Mouse (Mus musculus): ENCODE data around the gene Tnip2.

Tnip2 gene

GRCm38 (mm10) chr5:34513466-34514217, at the start of gene Tnip2:
Gene Tnip2, minus strand, starts transcription at chr5:34513991.
- peak; percentile 96 for DNase-seq (ENCODE audit: low spot score)

GRCm38 (mm10) chr5:34551821-34552220, 38.0 kb upstream of the Tnip2 start:
- DNase-seq (ENCODE audit: low spot score) = no peak

GRCm38 (mm10) chr5:34550251-34550650, 36.5 kb upstream of the Tnip2 start:
- DNase-seq (ENCODE audit: low spot score) = no peak

GRCm38 (mm10) chr5:34549483-34550221, 35.9 kb upstream of the Tnip2 start:
- peak; percentile 66 for DNase-seq (ENCODE audit: low spot score)

- DNase-seq (ENCODE audit: low spot score) = no peak
Observed at GRCm38 (mm10) chr5:34549135-34549482, 35.3 kb upstream of the Tnip2 start.

- no peak for DNase-seq (ENCODE audit: low spot score)
Observed at GRCm38 (mm10) chr5:34547410-34547809, 33.6 kb upstream of the Tnip2 start.

GRCm38 (mm10) chr5:34543114-34543513, 29.3 kb upstream of the Tnip2 start:
- DNase-seq (ENCODE audit: low spot score) = no peak

GRCm38 (mm10) chr5:34542166-34542565, 28.4 kb upstream of the Tnip2 start:
- DNase-seq (ENCODE audit: low spot score) = no peak

GRCm38 (mm10) chr5:34539121-34539520, 25.3 kb upstream of the Tnip2 start:
- DNase-seq (ENCODE audit: low spot score) = no peak

- DNase-seq (ENCODE audit: low spot score) = no peak
Observed at GRCm38 (mm10) chr5:34538527-34538926, 24.7 kb upstream of the Tnip2 start.

GRCm38 (mm10) chr5:34538079-34538478, 24.3 kb upstream of the Tnip2 start:
- DNase-seq (ENCODE audit: low spot score) = no peak

- no peak for DNase-seq (ENCODE audit: low spot score)
Observed at GRCm38 (mm10) chr5:34535831-34536230, 22.0 kb upstream of the Tnip2 start.

GRCm38 (mm10) chr5:34534776-34535581, 21.2 kb upstream of the Tnip2 start:
- no peak for DNase-seq (ENCODE audit: low spot score)

GRCm38 (mm10) chr5:34533820-34534219, 20.0 kb upstream of the Tnip2 start:
- DNase-seq (ENCODE audit: low spot score) = no peak

- DNase-seq (ENCODE audit: low spot score) = no peak
Observed at GRCm38 (mm10) chr5:34533066-34533465, 19.3 kb upstream of the Tnip2 start.

GRCm38 (mm10) chr5:34530687-34531086, 16.9 kb upstream of the Tnip2 start:
- no peak for DNase-seq (ENCODE audit: low spot score)

- DNase-seq (ENCODE audit: low spot score) = no peak
Observed at GRCm38 (mm10) chr5:34530116-34530515, 16.3 kb upstream of the Tnip2 start.

GRCm38 (mm10) chr5:34528724-34529123, 14.9 kb upstream of the Tnip2 start:
- no peak for DNase-seq (ENCODE audit: low spot score)

- no peak for DNase-seq (ENCODE audit: low spot score)
Observed at GRCm38 (mm10) chr5:34527352-34527751, 13.6 kb upstream of the Tnip2 start.

GRCm38 (mm10) chr5:34526477-34526775, 12.6 kb upstream of the Tnip2 start:
- no peak for DNase-seq (ENCODE audit: low spot score)

- peak; percentile 93 for DNase-seq (ENCODE audit: low spot score)
Observed at GRCm38 (mm10) chr5:34525663-34526476, 12.1 kb upstream of the Tnip2 start, which contains the start of gene Sh3bp2. Gene Sh3bp2, plus strand, starts transcription at chr5:34525838.

GRCm38 (mm10) chr5:34524511-34524910, 10.7 kb upstream of the Tnip2 start:
- no peak for DNase-seq (ENCODE audit: low spot score)
